Mouse (Mus musculus): Measurements from ENCODE around the gene Mapk8ip3. TPM values are rescaled to one million over a fixed set of nuclear protein-coding genes. Genes with fewer than 3 reads are reported as not detected.

Gene Mapk8ip3
- polyA plus RNA-seq, 1 experiment from 2014 or later, result 55.8 TPM

DNA sequence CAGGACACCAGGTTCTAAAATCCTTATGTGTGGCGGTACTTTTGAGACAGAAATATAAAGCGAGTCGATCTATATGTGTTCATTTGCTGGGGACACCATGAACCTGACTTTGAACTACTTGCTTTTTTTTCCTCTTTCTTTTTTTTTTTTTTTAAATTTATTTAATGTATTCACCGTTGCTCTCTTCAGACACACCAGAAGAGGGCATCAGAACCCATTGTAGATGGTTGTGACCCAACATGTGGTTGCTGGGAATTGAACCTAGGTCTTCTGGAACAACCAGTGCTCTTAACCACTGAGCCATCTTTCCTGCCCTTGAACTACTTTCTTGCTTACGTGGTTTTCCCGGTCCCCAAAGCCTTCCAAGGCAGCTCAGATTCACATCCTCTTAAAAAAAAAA lies 489 bp upstream of the Mapk8ip3 start:
- Histone ChIP-seq H3K4me1 (peaks cover 15% of the 10 kb centered on the region), H3K9me3 (no peaks in the 10 kb centered on the region), H3K4me2 (replicated peaks) (peak overlapping the region; percentile 77), H3K36me3 (no peaks in the 10 kb centered on the region), H3K4me3 (peak overlapping the region; percentile 98), H3K9ac (peak overlapping the region; percentile 90), H3K27ac (peak overlapping the region; percentile 81), H3K27me3 (no peaks in the 10 kb centered on the region)
- WGBS, result 50% methylated on average over 6 of the region's 6 CpGs
- ATAC-seq (ENCODE audit: insufficient number of reproducible peaks, insufficient read depth, low FRiP score, low TSS enrichment), result no peak; the same call in 1 of the 2 replicates

DNA sequence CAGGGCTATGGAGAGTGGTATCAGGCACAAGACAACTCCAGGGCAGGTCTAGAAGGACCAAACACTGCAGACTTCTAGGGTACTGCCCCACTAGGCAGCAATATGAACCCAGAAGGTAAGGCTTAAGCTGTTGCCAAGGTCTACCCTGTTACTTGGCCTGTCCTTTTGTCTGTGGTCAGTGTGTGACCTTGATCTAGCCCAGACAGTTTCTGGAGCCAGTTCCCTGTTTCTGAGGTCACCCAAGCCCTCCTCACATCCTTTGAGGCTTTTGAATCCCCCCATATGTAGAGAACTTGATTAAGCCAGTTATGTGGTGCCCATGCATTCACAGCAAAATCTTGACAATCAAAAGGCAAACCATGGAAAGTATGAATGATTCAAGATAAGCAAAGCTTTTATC lies 1.1 kb downstream of the Mapk8ip3 start:
- Histone ChIP-seq H3K27me3 (no peaks in the 10 kb centered on the region), H3K4me1 (peaks cover 15% of the 10 kb centered on the region), H3K4me3 (peak overlapping the region; percentile 98), H3K9ac (peak overlapping the region; percentile 90), H3K4me2 (replicated peaks) (peak overlapping the region; percentile 77), H3K9me3 (no peaks in the 10 kb centered on the region), H3K36me3 (peaks cover 5% of the 10 kb centered on the region; the same call in 1 of the 2 replicates), H3K27ac (no peak overlapping the region)
- ATAC-seq (ENCODE audit: insufficient number of reproducible peaks, insufficient read depth, low FRiP score, low TSS enrichment), result no peak

DNA sequence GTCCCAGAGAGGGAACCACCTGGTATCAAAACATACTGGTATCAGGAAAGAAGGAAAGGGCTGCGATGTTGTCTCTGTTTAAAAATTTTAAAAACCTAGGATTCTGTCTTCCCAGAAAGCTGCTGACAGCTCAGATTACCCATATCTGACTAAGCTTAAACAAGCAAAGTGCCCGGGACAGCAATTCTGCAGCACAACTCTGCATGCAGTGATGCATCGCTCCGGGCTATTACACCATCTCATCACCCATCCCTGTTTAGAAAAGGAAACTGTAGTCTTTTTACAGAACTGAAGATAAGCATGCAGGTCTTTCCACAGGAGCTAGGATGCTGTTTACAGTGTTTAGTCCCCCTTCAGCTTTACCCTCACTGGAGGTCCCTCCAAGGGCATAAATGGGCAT lies 1.9 kb downstream of the Mapk8ip3 start:
- WGBS, result 80% methylated on average over 4 of the region's 4 CpGs
- H3K27me3 ChIP-seq, result no peaks in the 10 kb centered on the region
- H3K9ac ChIP-seq, result peak overlapping the region; percentile 90
- peaks cover 15% of the 10 kb centered on the region for H3K4me1 ChIP-seq
- no peaks in the 10 kb centered on the region for H3K9me3 ChIP-seq
- ATAC-seq (ENCODE audit: insufficient number of reproducible peaks, insufficient read depth, low FRiP score, low TSS enrichment), result no peak
- H3K27ac ChIP-seq, result no peak overlapping the region
- peaks cover 5% of the 10 kb centered on the region; the same call in 1 of the 2 replicates for H3K36me3 ChIP-seq
- H3K4me2 ChIP-seq (replicated peaks), result peak overlapping the region; percentile 77
- H3K4me3 ChIP-seq, result peak overlapping the region; percentile 98

DNA sequence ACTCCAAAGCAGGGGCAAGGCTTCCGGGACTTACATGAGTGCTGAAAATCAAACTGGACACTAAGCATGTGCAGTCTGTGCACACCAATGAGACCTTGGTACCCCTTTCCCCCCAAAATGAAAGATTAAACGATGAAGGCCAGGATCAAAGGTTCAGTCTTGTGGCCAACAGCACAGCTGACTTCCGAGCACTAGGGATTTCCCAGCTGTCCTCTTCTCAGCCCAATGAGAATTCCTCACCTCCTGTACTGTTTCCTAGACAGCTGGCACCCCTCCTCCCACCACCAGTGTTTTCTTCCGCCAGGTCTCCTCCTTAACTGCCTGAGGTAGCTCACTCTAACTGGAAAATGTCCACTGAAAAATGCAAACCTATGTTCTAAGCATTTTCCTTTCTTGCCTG lies 3.6 kb downstream of the Mapk8ip3 start:
- Histone ChIP-seq H3K36me3 (peaks cover 12% of the 10 kb centered on the region; the same call in 1 of the 2 replicates), H3K9me3 (no peaks in the 10 kb centered on the region), H3K4me3 (no peak overlapping the region), H3K4me1 (peaks cover 15% of the 10 kb centered on the region), H3K27ac (no peak overlapping the region), H3K4me2 (replicated peaks) (no peak overlapping the region), H3K9ac (no peak overlapping the region), H3K27me3 (no peaks in the 10 kb centered on the region)
- WGBS, result 84% methylated on average over 4 of the region's 4 CpGs
- no peak for ATAC-seq (ENCODE audit: insufficient number of reproducible peaks, insufficient read depth, low FRiP score, low TSS enrichment)

DNA sequence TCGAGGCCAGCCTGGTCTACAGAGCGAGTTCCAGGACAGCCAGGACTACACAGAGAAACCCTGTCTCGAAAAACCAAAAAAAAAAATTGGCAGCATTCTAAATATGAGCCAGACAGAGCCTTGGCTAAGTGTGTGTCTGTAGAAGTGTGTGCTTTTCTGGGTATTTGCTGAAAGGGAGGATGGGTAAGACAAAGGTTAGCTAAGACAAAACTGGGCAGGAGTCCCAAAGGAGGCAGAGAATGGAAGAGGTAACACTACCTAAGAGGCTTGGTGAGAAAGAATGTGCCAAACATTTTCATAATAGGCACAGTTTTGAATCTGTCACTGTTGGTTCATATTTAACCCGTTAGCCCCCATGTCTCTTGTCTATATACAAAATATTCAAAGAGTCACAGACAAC lies 4.3 kb downstream of the Mapk8ip3 start:
- no peak for ATAC-seq (ENCODE audit: insufficient number of reproducible peaks, insufficient read depth, low FRiP score, low TSS enrichment)

DNA sequence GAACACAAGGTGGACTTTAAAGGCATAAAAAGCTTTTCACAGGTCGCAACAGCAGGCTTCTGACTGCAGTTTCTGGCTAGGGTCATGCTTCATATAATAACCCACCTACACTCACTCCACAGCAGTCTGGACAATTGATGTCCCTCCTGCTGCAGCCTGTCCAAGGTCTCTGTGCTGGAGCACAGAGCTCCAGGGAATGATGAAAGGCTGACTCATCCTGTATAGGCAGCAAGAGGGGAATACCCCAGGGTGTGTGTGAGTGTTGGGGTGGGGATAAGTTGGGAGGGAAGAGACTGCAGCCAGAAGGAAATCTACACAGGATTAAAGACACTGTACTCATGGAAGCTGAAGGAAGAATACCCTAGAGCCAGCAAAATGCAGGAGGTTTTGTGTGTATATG lies 7.3 kb downstream of the Mapk8ip3 start:
- H3K36me3 ChIP-seq, result peaks cover 34% of the 10 kb centered on the region
- no peak for ATAC-seq (ENCODE audit: insufficient number of reproducible peaks, insufficient read depth, low FRiP score, low TSS enrichment)
- 85% methylated on average over 1 of the region's 1 CpGs for WGBS
- H3K9me3 ChIP-seq, result no peaks in the 10 kb centered on the region
- H3K4me3 ChIP-seq, result no peak overlapping the region
- no peak overlapping the region for H3K4me2 ChIP-seq (replicated peaks)
- no peak overlapping the region for H3K9ac ChIP-seq
- no peak overlapping the region for H3K27ac ChIP-seq
- H3K4me1 ChIP-seq, result peaks cover 1% of the 10 kb centered on the region
- no peaks in the 10 kb centered on the region for H3K27me3 ChIP-seq

More for the DNA sequence above, 4.3 kb downstream of the Mapk8ip3 start:
- peaks cover 15% of the 10 kb centered on the region for H3K4me1 ChIP-seq
- no peak overlapping the region for H3K4me3 ChIP-seq
- 87% methylated on average over 4 of the region's 4 CpGs for WGBS
- no peak overlapping the region for H3K9ac ChIP-seq
- no peak overlapping the region for H3K27ac ChIP-seq
- no peaks in the 10 kb centered on the region for H3K9me3 ChIP-seq
- H3K4me2 ChIP-seq (replicated peaks), result no peak overlapping the region
- H3K27me3 ChIP-seq, result no peaks in the 10 kb centered on the region
- peaks cover 18% of the 10 kb centered on the region for H3K36me3 ChIP-seq

DNA sequence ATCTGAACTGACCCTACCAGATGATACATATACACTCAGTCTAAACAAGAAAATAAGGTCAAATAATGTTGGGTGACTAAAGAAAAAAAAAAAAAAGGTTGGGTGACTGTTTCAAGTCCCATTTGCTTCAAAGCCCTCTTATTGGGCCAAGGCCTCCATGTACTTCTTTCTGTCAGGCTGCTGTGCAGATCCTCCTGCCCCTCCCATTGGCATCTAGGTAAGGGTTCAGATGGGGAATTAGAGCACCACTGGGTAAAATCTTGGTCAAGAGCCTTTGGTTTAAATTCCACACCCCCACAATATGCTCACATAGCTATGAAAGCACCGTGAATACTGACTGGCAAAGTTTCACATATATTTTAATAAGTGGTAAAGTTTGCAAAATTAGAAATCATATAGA lies 13.5 kb downstream of the Mapk8ip3 start:
- no peaks in the 10 kb centered on the region for H3K4me1 ChIP-seq
- H3K27ac ChIP-seq, result no peak overlapping the region
- no peak overlapping the region for H3K4me3 ChIP-seq
- H3K4me2 ChIP-seq (replicated peaks), result no peak overlapping the region
- H3K9ac ChIP-seq, result no peak overlapping the region
- H3K36me3 ChIP-seq, result peaks cover 81% of the 10 kb centered on the region
- no peaks in the 10 kb centered on the region for H3K9me3 ChIP-seq
- H3K27me3 ChIP-seq, result no peaks in the 10 kb centered on the region
- no peak for ATAC-seq (ENCODE audit: insufficient number of reproducible peaks, insufficient read depth, low FRiP score, low TSS enrichment)
- 91% methylated on average over 1 of the region's 1 CpGs for whole genome bisulfite sequencing

DNA sequence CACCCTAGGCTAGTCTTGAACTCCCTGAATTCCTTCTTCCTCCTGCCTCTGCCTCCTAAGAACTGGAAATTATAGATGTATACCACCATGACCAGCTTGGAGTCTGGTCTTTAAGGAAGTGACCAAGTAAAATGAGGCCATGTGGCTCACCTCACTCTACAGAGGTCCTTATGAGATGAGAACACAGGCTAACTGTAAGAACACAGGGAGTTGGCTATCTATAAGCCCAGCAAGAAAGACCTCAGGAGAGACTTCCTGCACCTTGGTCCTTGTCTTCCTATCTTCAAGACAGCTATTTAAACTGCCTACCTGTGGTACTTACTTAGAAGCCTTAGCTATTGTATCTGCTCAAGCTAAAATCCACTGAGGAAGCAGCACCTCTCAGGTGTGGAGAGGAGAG lies 22.8 kb downstream of the Mapk8ip3 start:
- Histone ChIP-seq H3K36me3 (peaks cover 94% of the 10 kb centered on the region), H3K27me3 (no peaks in the 10 kb centered on the region), H3K9me3 (no peaks in the 10 kb centered on the region), H3K4me1 (no peaks in the 10 kb centered on the region), H3K9ac (no peak overlapping the region), H3K4me2 (replicated peaks) (no peak overlapping the region), H3K27ac (no peak overlapping the region), H3K4me3 (no peak overlapping the region)
- no peak for ATAC-seq (ENCODE audit: insufficient number of reproducible peaks, insufficient read depth, low FRiP score, low TSS enrichment)

DNA sequence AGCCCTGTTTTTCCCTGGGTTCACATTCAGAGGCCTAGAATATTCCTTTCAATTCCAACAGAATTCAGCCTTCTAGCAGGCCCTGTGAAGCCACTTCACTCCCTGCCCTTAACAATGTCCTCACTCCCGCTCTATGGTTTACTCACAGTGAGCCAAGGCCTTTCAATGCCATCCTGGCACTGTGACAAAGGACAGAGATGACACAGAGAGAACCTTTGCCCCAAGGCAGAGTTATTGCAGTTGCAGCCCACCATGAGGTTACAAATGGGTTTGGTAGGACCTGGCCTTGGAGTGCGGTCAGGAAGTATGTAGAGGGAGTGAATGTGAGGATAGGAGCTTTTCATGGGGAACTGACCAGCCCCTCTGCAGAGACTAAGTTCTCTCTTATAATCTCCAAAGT lies 29.2 kb downstream of the Mapk8ip3 start:
- Histone ChIP-seq H3K4me1 (no peaks in the 10 kb centered on the region), H3K36me3 (peaks cover 96% of the 10 kb centered on the region), H3K27ac (no peak overlapping the region), H3K9ac (no peak overlapping the region), H3K9me3 (no peaks in the 10 kb centered on the region), H3K4me3 (no peak overlapping the region), H3K4me2 (replicated peaks) (no peak overlapping the region), H3K27me3 (no peaks in the 10 kb centered on the region)
- no peak for ATAC-seq (ENCODE audit: insufficient number of reproducible peaks, insufficient read depth, low FRiP score, low TSS enrichment)
- WGBS, result 95% methylated on average over 2 of the region's 2 CpGs

DNA sequence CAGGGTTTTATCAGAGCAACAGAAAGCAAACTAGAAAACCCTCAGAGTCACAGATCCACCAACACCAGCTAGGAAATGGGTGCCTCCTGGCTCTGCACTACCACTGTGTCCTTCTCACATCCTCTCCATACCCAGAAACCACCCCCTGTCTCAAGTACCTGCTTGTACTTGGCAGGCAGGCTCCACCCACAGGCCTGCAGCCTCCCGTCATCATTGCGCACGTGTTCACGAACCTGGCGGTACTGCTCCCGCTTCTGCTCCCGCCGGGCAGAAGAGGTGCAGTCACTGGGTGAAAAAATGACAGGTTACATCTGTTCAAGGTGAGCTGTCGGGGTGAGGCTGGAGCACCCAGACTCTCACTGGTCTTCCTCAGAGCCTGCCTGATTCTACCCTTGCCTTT lies 33.0 kb downstream of the Mapk8ip3 start:
- Histone ChIP-seq H3K36me3 (peaks cover 99% of the 10 kb centered on the region), H3K4me2 (replicated peaks) (no peak overlapping the region)
- WGBS, result 93% methylated on average over 9 of the region's 9 CpGs

DNA sequence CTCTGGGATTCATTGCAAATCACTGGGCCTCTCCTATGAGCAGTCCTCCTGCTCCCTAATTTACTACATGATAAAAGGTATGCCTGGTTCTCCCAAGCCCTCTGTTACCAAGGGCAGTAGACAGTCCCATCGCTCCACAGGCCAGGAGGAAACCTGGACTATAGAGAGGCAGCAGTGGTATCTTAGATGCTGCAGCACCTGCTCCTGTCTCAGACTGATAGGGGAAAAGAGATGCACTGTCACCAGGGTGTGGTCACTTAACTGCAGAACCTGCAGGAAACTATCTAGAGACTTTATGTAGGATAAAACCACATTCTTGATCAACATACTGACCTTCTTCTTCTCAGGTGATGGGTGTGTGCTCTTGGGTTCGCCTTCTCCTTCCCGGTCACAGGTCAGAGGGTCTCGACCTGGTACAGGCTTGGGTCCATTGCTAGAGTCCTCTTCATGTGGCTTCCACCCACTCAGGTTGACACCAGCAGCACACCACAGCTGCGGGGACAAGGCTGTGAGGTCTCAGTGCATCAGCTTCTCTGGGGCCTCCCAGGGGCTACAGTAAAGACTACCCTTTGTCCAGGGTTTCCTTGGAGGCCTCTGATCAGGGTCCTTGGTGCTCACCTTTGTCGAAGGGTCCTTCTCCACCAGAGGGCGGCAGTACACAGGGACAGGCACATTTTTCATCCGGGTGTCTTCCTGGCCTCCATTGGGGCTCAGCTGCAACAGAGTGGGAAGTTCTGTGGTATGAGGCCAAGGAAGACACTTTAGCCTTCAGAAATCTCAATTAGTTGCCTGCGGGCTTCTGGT lies 33.9 kb downstream of the Mapk8ip3 start:
- peaks cover 99% of the 10 kb centered on the region for H3K36me3 ChIP-seq
- no peak overlapping the region for H3K9ac ChIP-seq
- H3K4me1 ChIP-seq, result no peaks in the 10 kb centered on the region
- H3K4me2 ChIP-seq (replicated peaks), result no peak overlapping the region
- H3K27me3 ChIP-seq, result no peaks in the 10 kb centered on the region
- WGBS, result 65% methylated on average over 9 of the region's 9 CpGs
- ATAC-seq (ENCODE audit: insufficient number of reproducible peaks, insufficient read depth, low FRiP score, low TSS enrichment), result no peak
- no peak overlapping the region for H3K27ac ChIP-seq
- no peak overlapping the region for H3K4me3 ChIP-seq
- no peaks in the 10 kb centered on the region for H3K9me3 ChIP-seq

More for the DNA sequence above, 33.0 kb downstream of the Mapk8ip3 start:
- Histone ChIP-seq H3K4me1 (no peaks in the 10 kb centered on the region), H3K9me3 (no peaks in the 10 kb centered on the region), H3K9ac (no peak overlapping the region), H3K27ac (no peak overlapping the region), H3K4me3 (no peak overlapping the region), H3K27me3 (no peaks in the 10 kb centered on the region)
- no peak for ATAC-seq (ENCODE audit: insufficient number of reproducible peaks, insufficient read depth, low FRiP score, low TSS enrichment)

DNA sequence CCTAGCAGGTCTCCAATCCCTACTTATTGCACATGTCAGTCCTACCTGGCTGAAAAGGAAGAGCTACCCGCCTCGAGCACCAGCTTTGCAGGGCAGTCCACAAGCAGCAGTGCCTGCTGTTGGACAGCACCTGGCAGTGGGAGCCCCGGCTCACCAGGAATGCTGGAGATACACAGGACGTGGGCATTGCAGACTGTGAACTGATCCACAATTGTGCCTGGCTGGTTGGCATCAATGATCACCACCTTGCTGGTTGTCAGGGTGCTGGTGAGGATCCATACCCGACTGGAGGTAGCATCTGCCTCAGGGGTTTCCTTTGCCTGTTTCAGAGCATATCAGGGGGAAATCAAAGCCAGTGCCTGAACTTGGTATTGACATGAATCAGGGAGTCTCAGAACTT lies 34.7 kb downstream of the Mapk8ip3 start:
- Histone ChIP-seq H3K27me3 (no peaks in the 10 kb centered on the region), H3K4me1 (peaks cover 5% of the 10 kb centered on the region), H3K4me2 (replicated peaks) (no peak overlapping the region), H3K27ac (no peak overlapping the region), H3K4me3 (no peak overlapping the region), H3K9me3 (no peaks in the 10 kb centered on the region), H3K36me3 (peaks cover 99% of the 10 kb centered on the region), H3K9ac (no peak overlapping the region)
- no peak for ATAC-seq (ENCODE audit: insufficient number of reproducible peaks, insufficient read depth, low FRiP score, low TSS enrichment)
- 92% methylated on average over 5 of the region's 5 CpGs for WGBS

All from embryonic facial prominence, embryonic 12.5 days (tissue).